In genomic region chr10:19518763-19519162, GRCm38 (mm10) we compare ENCODE assay signal across 10 mouse cellular contexts.
DNase-seq lines count a peak whose midpoint lies in the region; TF ChIP-seq lines count a peak whose summit lies in the region.
"Had no signal": no experiment of that assay in that cellular context is flagged by ENCODE, and none has a peak within 500 bp of the region (broad histone marks: within the 10 kb centered on the region; RNA-seq: fewer than 3 reads in every experiment).

No protein-coding gene starts in this region.

- peak; percentile 77 for TF ChIP-seq CTCF in gastrocnemius, adult 2 months (IDR thresholded peaks at IDR 0.05)

- H3K27ac ChIP-seq in gastrocnemius, adult 2 months = no peak overlapping the region
- H3K27ac ChIP-seq: liver, embryonic 15.5 days had no signal

- H3K4me3 ChIP-seq in gastrocnemius, adult 2 months = no peak overlapping the region
- H3K4me3 ChIP-seq: erythroblast, embryonic 14.5 days; liver, embryonic 15.5 days had no signal

- DNase-seq in gastrocnemius, adult 2 months = no peak
- no peak for DNase-seq in gastrocnemius, postnatal 36 days
- DNase-seq in lung, postnatal 10 days = peak; percentile 36
- DNase-seq in lung, adult 18-20 months = no peak
- DNase-seq in brain, adult 2 months (ENCODE audit: low read depth, low spot score) = peak; percentile 47
- peak; percentile 81 for DNase-seq in retina, embryonic 14.5 days (ENCODE audit: low spot score)
- no peak for DNase-seq in right cerebral cortex, postnatal 4 days
- DNase-seq in layer of hippocampus, postnatal 36 days = no peak

- intact Hi-C loops in gastrocnemius, adult 2 months (cut with DNase I) = loop anchor here (1.0 to 10.0 kb wide), 4 partner anchors 26 to 602 kb away; no protein-coding TSS in a partner anchor
- intact Hi-C loops in gastrocnemius, postnatal 36 days (cut with DNase I) = loop anchor here (10.0 kb wide), 1 partner anchor 504 kb away; the partner anchor contains the start of gene Tnfaip3

Comparison
In these comparisons a context has a peak if more than half of its experiments do, and no peak if none do; other contexts are left out.
1. DNase-seq: peak in lung, postnatal 10 days (single experiment), brain, adult 2 months (single experiment) and retina, embryonic 14.5 days (single experiment); none in gastrocnemius, adult 2 months (single experiment), gastrocnemius, postnatal 36 days (0 of 2), lung, adult 18-20 months (0 of 2), right cerebral cortex, postnatal 4 days (single experiment) and layer of hippocampus, postnatal 36 days (0 of 2).